Mouse (Mus musculus) forebrain, embryonic 11.5 days (tissue): ENCODE measurements around the gene Defa20. TPM values are rescaled to one million over a fixed set of nuclear protein-coding genes. Genes with fewer than 3 reads are reported as not detected.
"Not testable (repeated sequence)": the region's sequence is repeated elsewhere in the genome, so short reads cannot be mapped to it uniquely, and the experiment has no call there.

Experiments used
- ATAC-seq: fragments of 200-750 bp; cut with Nextera tagmentation; replicated peaks from 2 replicates; pipeline ENCODE4 v1.8.0; 2017; ENCODE audit warnings: moderate TSS enrichment; ENCODE audit not compliant: low FRiP score
- DNase-seq: peaks from one replicate; pipeline ENCODE4 v3.0.0-alpha.2; 2017; ENCODE audit warnings: low spot score
- H3K27ac ChIP-seq: fragments of 300-500 bp; sonication (generic); 2 replicates; pipeline ENCODE4 v1.5.1; 2014; ENCODE audit warnings: low read depth, low read length
- H3K27me3 ChIP-seq: fragments of 300-500 bp; sonication (generic); 2 replicates; pipeline ENCODE4 v1.6.1; 2014; ENCODE audit warnings: mild to moderate bottlenecking, low read length, mixed read lengths; ENCODE audit not compliant: control insufficient read depth, insufficient read depth
- H3K36me3 ChIP-seq: fragments of 300-500 bp; sonication (generic); 2 replicates; pipeline ENCODE4 v1.6.1; 2014; ENCODE audit warnings: mild to moderate bottlenecking, low read length, moderate library complexity, mixed read lengths; ENCODE audit not compliant: control insufficient read depth, insufficient read depth
- H3K4me1 ChIP-seq: fragments of 300-500 bp; sonication (generic); replicated peaks from 2 replicates; pipeline ENCODE4 v1.6.1; 2014; ENCODE audit warnings: low read length, mixed read lengths; ENCODE audit not compliant: control insufficient read depth, insufficient read depth
- H3K4me2 ChIP-seq: fragments of 300-500 bp; sonication (generic); 2 replicates; pipeline ENCODE4 v1.6.1; 2014; ENCODE audit warnings: low read depth, mild to moderate bottlenecking, low read length, moderate library complexity, mixed read lengths; ENCODE audit not compliant: severe bottlenecking
- H3K4me3 ChIP-seq: fragments of 300-500 bp; sonication (generic); 2 replicates; pipeline ENCODE4 v1.5.1; 2014; ENCODE audit warnings: low read depth, low read length
- H3K9ac ChIP-seq: fragments of 300-500 bp; sonication (generic); 2 replicates; pipeline ENCODE4 v1.6.1; 2014; ENCODE audit warnings: low read length
- H3K9me3 ChIP-seq: fragments of 300-500 bp; sonication (generic); 2 replicates; pipeline ENCODE4 v1.6.1; 2016; ENCODE audit warnings: low read length, mixed read lengths; ENCODE audit not compliant: control insufficient read depth
- WGBS: fragments of 180-500 bp; shearing (Covaris S2); extraction: QIAGEN DNeasy Blood & Tissue Kit; methylation state at CpG from one replicate; pipeline ENCODE4 v1.1.7; 2014; 5-methylcytosine and 5-hydroxymethylcytosine counted together
- polyA plus RNA-seq: library from polyadenylated mRNA; unstranded; fragments of >200 nt; fragmentation: Nextera tagmentation; extraction: Ambion mirVana; gene quantifications from 2 replicates; pipeline ENCODE4 v1.2.1, GENCODE M21; 2014

Defa20 gene
- not detected in 2 replicates for polyA plus RNA-seq

GRCm38 (mm10) chr8:21508958-21509357 lies at the start of gene Defa20:
Gene Defa20 (plus strand): TSS chr8:21509258.
- not testable (repeated sequence) for H3K4me1 ChIP-seq, DNase-seq, H3K4me3 ChIP-seq, H3K4me2 ChIP-seq, ATAC-seq, H3K27me3 ChIP-seq, H3K9ac ChIP-seq, H3K9me3 ChIP-seq, H3K27ac ChIP-seq, H3K36me3 ChIP-seq
- WGBS, result no CpG with 5 or more reads among the region's 2 CpGs

- WGBS, result no CpG with 5 or more reads among the region's 2 CpGs
- not testable (repeated sequence) for H3K27me3 ChIP-seq, H3K9me3 ChIP-seq, DNase-seq, H3K36me3 ChIP-seq, ATAC-seq, H3K27ac ChIP-seq, H3K4me3 ChIP-seq, H3K4me1 ChIP-seq, H3K9ac ChIP-seq, H3K4me2 ChIP-seq
These were observed 19.7 kb downstream of the Defa20 start, which contains the start of gene Defa32 for GRCm38 (mm10) chr8:21528732-21529131. Gene Defa32 (plus strand): TSS chr8:21529032.

Other genes with a start within 250 kb of the Defa20 start
- gene Defa27, start 193.7 kb upstream of the Defa20 start, polyA plus RNA-seq, result not detected in 2 replicates
- not detected in 2 replicates for gene Defa29, start 182.2 kb upstream of the Defa20 start, polyA plus RNA-seq
- not detected in 2 replicates for gene Defa2, start 130.7 kb upstream of the Defa20 start, polyA plus RNA-seq
- not detected in 2 replicates for gene Defa33, start 117.4 kb upstream of the Defa20 start, polyA plus RNA-seq
- not detected in 2 replicates for gene Defa36, start 81.8 kb upstream of the Defa20 start, polyA plus RNA-seq
- gene Gm7849, start 52.7 kb upstream of the Defa20 start, polyA plus RNA-seq, result not detected in 2 replicates
- gene Defa32, start 19.8 kb downstream of the Defa20 start, polyA plus RNA-seq, result not detected in 2 replicates
- not detected in 2 replicates for gene Defa37, start 56.1 kb downstream of the Defa20 start, polyA plus RNA-seq
- gene Defa28, start 73.7 kb downstream of the Defa20 start, polyA plus RNA-seq, result not detected in 2 replicates
- not detected in 2 replicates for gene Gm7861, start 85.2 kb downstream of the Defa20 start, polyA plus RNA-seq
- not detected in 2 replicates for gene Defa26, start 108.9 kb downstream of the Defa20 start, polyA plus RNA-seq
- gene Defa17, start 146.5 kb downstream of the Defa20 start, polyA plus RNA-seq, result not detected in 2 replicates
- not detected in 2 replicates for gene Defa34, start 156.5 kb downstream of the Defa20 start, polyA plus RNA-seq
- not detected in 2 replicates for gene AY761184, start 194.4 kb downstream of the Defa20 start, polyA plus RNA-seq
- gene Defa24, start 225.2 kb downstream of the Defa20 start, polyA plus RNA-seq, result not detected in 2 replicates